8 mouse cellular contexts compared by ENCODE assay signal in genomic region chr9:37526443-37527395, GRCm38 (mm10). TPM values are rescaled to one million over a fixed set of nuclear protein-coding genes. Genes with fewer than 3 reads are reported as not detected.
DNase-seq lines count a peak whose midpoint lies in the region; ATAC-seq lines count a peak whose summit lies in the region.

No protein-coding gene starts in this region.

- H3K27me3 ChIP-seq in heart, embryonic 16.5 days (ENCODE audit: control insufficient read depth, insufficient read depth, low read length): peaks cover 13% of the 10 kb centered on the region
- H3K27me3 ChIP-seq in limb, embryonic 12.5 days: peaks cover 67% of the 10 kb centered on the region
- peaks cover 43% of the 10 kb centered on the region for H3K27me3 ChIP-seq in midbrain, embryonic 15.5 days (replicated peaks)

- peak overlapping the region; percentile 85 for H3K4me2 ChIP-seq in heart, embryonic 16.5 days (ENCODE audit: low read depth, low read length)
- peak overlapping the region; percentile 34 for H3K4me2 ChIP-seq in limb, embryonic 12.5 days
- 0 out of 2 replicates have a peak overlapping the region, but pooled peaks have one; percentile 3 for H3K4me2 ChIP-seq in midbrain, embryonic 15.5 days

- peak overlapping the region; percentile 71 for H3K9ac ChIP-seq in heart, embryonic 16.5 days (ENCODE audit: low read length)
- H3K9ac ChIP-seq in limb, embryonic 12.5 days (replicated peaks): no peak overlapping the region
- H3K9ac ChIP-seq in midbrain, embryonic 15.5 days: no peak overlapping the region

- peaks cover 25% of the 10 kb centered on the region for H3K4me1 ChIP-seq in heart, embryonic 16.5 days (ENCODE audit: control insufficient read depth, insufficient read depth, low read length)
- H3K4me1 ChIP-seq in limb, embryonic 12.5 days (replicated peaks): peaks cover 31% of the 10 kb centered on the region
- peaks cover 23% of the 10 kb centered on the region for H3K4me1 ChIP-seq in midbrain, embryonic 15.5 days

- 32% methylated on average over 21 of the region's 21 CpGs for whole genome bisulfite sequencing in heart, embryonic 16.5 days
- WGBS in limb, embryonic 12.5 days: 22% methylated on average over 21 of the region's 21 CpGs
- WGBS in midbrain, embryonic 15.5 days: 26% methylated on average over 21 of the region's 21 CpGs

- no peaks in the 10 kb centered on the region for H3K9me3 ChIP-seq in heart, embryonic 16.5 days (replicated peaks; ENCODE audit: control insufficient read depth, low read length)
- 0 out of 2 replicates have a peak, but pooled peaks cover 6% of the 10 kb centered on the region for H3K9me3 ChIP-seq in limb, embryonic 12.5 days
- no peaks in the 10 kb centered on the region for H3K9me3 ChIP-seq in midbrain, embryonic 15.5 days

- no peak for ATAC-seq in heart, embryonic 16.5 days (replicated peaks; ENCODE audit: extremely low read depth, insufficient read depth, low FRiP score)
- no peak for ATAC-seq in limb, embryonic 12.5 days (ENCODE audit: insufficient number of reproducible peaks, insufficient read depth, low FRiP score, low TSS enrichment, low read depth)
- peak; percentile 13; the same call in 1 of the 2 replicates for ATAC-seq in midbrain, embryonic 15.5 days (replicated peaks)
- no peak for ATAC-seq in inflammation-experienced regulatory T-cells, adult 6 months

- peak; percentile 47 for DNase-seq in adrenal gland, postnatal 14 days
- DNase-seq in adrenal gland, adult 8-10 months: no peak
- peak; percentile 39 for DNase-seq in ZHBTc4 (ENCODE audit: low read depth, low spot score)
- no peak for DNase-seq in spleen, postnatal 14 days (ENCODE audit: low spot score in 2 of 2)

- H3K36me3 ChIP-seq in heart, embryonic 16.5 days (ENCODE audit: control insufficient read depth, insufficient read depth): peaks cover 17% of the 10 kb centered on the region
- peaks cover 34% of the 10 kb centered on the region for H3K36me3 ChIP-seq in limb, embryonic 12.5 days
- H3K36me3 ChIP-seq in midbrain, embryonic 15.5 days (replicated peaks): no peaks in the 10 kb centered on the region; the same call in none of the 2 replicates

- peak overlapping the region; percentile 56 for H3K4me3 ChIP-seq in heart, embryonic 16.5 days (ENCODE audit: low read length)
- no peak overlapping the region for H3K4me3 ChIP-seq in limb, embryonic 12.5 days (replicated peaks)
- H3K4me3 ChIP-seq in midbrain, embryonic 15.5 days: 0 out of 2 replicates have a peak overlapping the region, but pooled peaks have one; percentile 4

- peak overlapping the region; percentile 84 for H3K27ac ChIP-seq in heart, embryonic 16.5 days (ENCODE audit: low read length)
- H3K27ac ChIP-seq in limb, embryonic 12.5 days: no peak overlapping the region
- H3K27ac ChIP-seq in midbrain, embryonic 15.5 days: no peak overlapping the region

RNA-seq across cellular contexts. Expression of gene Esam, which starts 1.2 kb away (rescaled TPM):
- 64.0 and 81.0 TPM in 2 replicates for total RNA-seq in adrenal gland, postnatal 14 days (2021)
- total RNA-seq in adrenal gland, adult 8-10 months (2022): 10 to 100 TPM; 32.9 to 60.4 (median 46.6) TPM
- 92.1 and 101 TPM in 2 replicates for polyA plus RNA-seq in heart, embryonic 16.5 days (2015; fragmentation: Nextera tagmentation; extraction: Ambion mirVana)
- polyA plus RNA-seq in limb, embryonic 12.5 days (2016; fragmentation: Nextera tagmentation; extraction: Ambion mirVana): 26.8 and 29.7 TPM in 2 replicates
- 47.0 and 49.1 TPM in 2 replicates for polyA plus RNA-seq in midbrain, embryonic 15.5 days (2015; fragmentation: Nextera tagmentation; extraction: Ambion mirVana)
- polyA plus RNA-seq in inflammation-experienced regulatory T-cells, adult 6 months (2017; shearing (Covaris generic)): under 1 TPM in 1 of 3 experiments, not detected in 2; 0.69 TPM

RNA-seq across cellular contexts. Expression of gene Vsig2, which starts 12.3 kb away (rescaled TPM):
- total RNA-seq in adrenal gland, postnatal 14 days (2021): 5.2 and 9.1 TPM in 2 replicates
- total RNA-seq in adrenal gland, adult 8-10 months (2022): 1 to 10 TPM; 3.1 to 7.6 (median 5.4) TPM
- polyA plus RNA-seq in heart, embryonic 16.5 days (2015; fragmentation: Nextera tagmentation; extraction: Ambion mirVana): 2.1 and 5.3 TPM in 2 replicates
- 0.95 and 1.6 TPM in 2 replicates for polyA plus RNA-seq in limb, embryonic 12.5 days (2016; fragmentation: Nextera tagmentation; extraction: Ambion mirVana)
- 0.46 and 0.59 TPM in 2 replicates for polyA plus RNA-seq in midbrain, embryonic 15.5 days (2015; fragmentation: Nextera tagmentation; extraction: Ambion mirVana)
- under 1 TPM in 1 of 3 experiments, not detected in 2; 0.54 TPM for polyA plus RNA-seq in inflammation-experienced regulatory T-cells, adult 6 months (2017; shearing (Covaris generic))

RNA-seq across cellular contexts. Expression of gene Nrgn, which starts 26.0 kb away (rescaled TPM):
- total RNA-seq in adrenal gland, postnatal 14 days (2021): 3.6 and 4.8 TPM in 2 replicates
- total RNA-seq in adrenal gland, adult 8-10 months (2022): 1 to 10 TPM; 1.0 to 1.8 (median 1.5) TPM
- polyA plus RNA-seq in heart, embryonic 16.5 days (2015; fragmentation: Nextera tagmentation; extraction: Ambion mirVana): 3.4 and 4.3 TPM in 2 replicates
- 5.1 and 6.1 TPM in 2 replicates for polyA plus RNA-seq in limb, embryonic 12.5 days (2016; fragmentation: Nextera tagmentation; extraction: Ambion mirVana)
- polyA plus RNA-seq in midbrain, embryonic 15.5 days (2015; fragmentation: Nextera tagmentation; extraction: Ambion mirVana): 5.8 and 6.7 TPM in 2 replicates
- 10 to 100 TPM in 1 of 3 experiments, under 1 TPM in 1, not detected in 1; 0.58 to 21.3 TPM for polyA plus RNA-seq in inflammation-experienced regulatory T-cells, adult 6 months (2017; shearing (Covaris generic))

RNA-seq across cellular contexts. Expression of gene Siae, which starts 28.8 kb away (rescaled TPM):
- 12.4 and 14.7 TPM in 2 replicates for total RNA-seq in adrenal gland, postnatal 14 days (2021)
- 10 to 100 TPM; 20.8 to 30.8 (median 23.8) TPM for total RNA-seq in adrenal gland, adult 8-10 months (2022)
- polyA plus RNA-seq in heart, embryonic 16.5 days (2015; fragmentation: Nextera tagmentation; extraction: Ambion mirVana): 9.2 and 10.9 TPM in 2 replicates
- polyA plus RNA-seq in limb, embryonic 12.5 days (2016; fragmentation: Nextera tagmentation; extraction: Ambion mirVana): 4.5 and 5.0 TPM in 2 replicates
- polyA plus RNA-seq in midbrain, embryonic 15.5 days (2015; fragmentation: Nextera tagmentation; extraction: Ambion mirVana): 11.5 and 12.0 TPM in 2 replicates
- polyA plus RNA-seq in inflammation-experienced regulatory T-cells, adult 6 months (2017; shearing (Covaris generic)): 10 to 100 TPM; 11.7 to 19.8 (median 13.9) TPM

RNA-seq across cellular contexts. Expression of gene Msantd2, which starts 37.6 kb away (rescaled TPM):
- 21.9 and 22.5 TPM in 2 replicates for total RNA-seq in adrenal gland, postnatal 14 days (2021)
- total RNA-seq in adrenal gland, adult 8-10 months (2022): 10 to 100 TPM; 17.2 to 33.2 (median 22.6) TPM
- polyA plus RNA-seq in heart, embryonic 16.5 days (2015; fragmentation: Nextera tagmentation; extraction: Ambion mirVana): 11.1 and 11.4 TPM in 2 replicates
- polyA plus RNA-seq in limb, embryonic 12.5 days (2016; fragmentation: Nextera tagmentation; extraction: Ambion mirVana): 40.4 and 45.0 TPM in 2 replicates
- polyA plus RNA-seq in midbrain, embryonic 15.5 days (2015; fragmentation: Nextera tagmentation; extraction: Ambion mirVana): 31.9 and 33.8 TPM in 2 replicates
- polyA plus RNA-seq in inflammation-experienced regulatory T-cells, adult 6 months (2017; shearing (Covaris generic)): 10 to 100 TPM in 2 of 3 experiments, 1 to 10 TPM in 1; 5.3 to 16.0 (median 11.6) TPM

Comparison
In these comparisons a context has a peak if more than half of its experiments do, and no peak if none do; other contexts are left out.
1. DNase-seq: peak in adrenal gland, postnatal 14 days (single experiment) and ZHBTc4 (single experiment); none in adrenal gland, adult 8-10 months (single experiment) and spleen, postnatal 14 days (0 of 2).
2. H3K4me2 ChIP-seq: peak in every context shown above with its lines; median percentile 85 in heart, embryonic 16.5 days; 34 in limb, embryonic 12.5 days; 3 in midbrain, embryonic 15.5 days.
3. RNA of gene Esam, which starts 1.2 kb away (polyA plus RNA-seq): 92.1 to 101 TPM in heart, embryonic 16.5 days, 47.0 to 49.1 TPM in midbrain, embryonic 15.5 days and 26.8 to 29.7 TPM in limb, embryonic 12.5 days; 0.69 TPM in inflammation-experienced regulatory T-cells, adult 6 months; every median in the first group is over 10 times any median in the second.